Mouse (Mus musculus): ENCODE measurements around the gene Ywhah. TPM values are rescaled to one million over a fixed set of nuclear protein-coding genes. Genes with fewer than 3 reads are reported as not detected.

The Ywhah gene
- 63.3 and 78.6 TPM in 2 replicates for total RNA-seq (2012; rRNA removed)
- total RNA-seq (2014; rRNA removed): 188 and 190 TPM in 2 replicates
- 320 and 355 TPM in 2 replicates for polyA plus RNA-seq (2012; ENCODE audit: insufficient read length, low read depth)

DNA sequence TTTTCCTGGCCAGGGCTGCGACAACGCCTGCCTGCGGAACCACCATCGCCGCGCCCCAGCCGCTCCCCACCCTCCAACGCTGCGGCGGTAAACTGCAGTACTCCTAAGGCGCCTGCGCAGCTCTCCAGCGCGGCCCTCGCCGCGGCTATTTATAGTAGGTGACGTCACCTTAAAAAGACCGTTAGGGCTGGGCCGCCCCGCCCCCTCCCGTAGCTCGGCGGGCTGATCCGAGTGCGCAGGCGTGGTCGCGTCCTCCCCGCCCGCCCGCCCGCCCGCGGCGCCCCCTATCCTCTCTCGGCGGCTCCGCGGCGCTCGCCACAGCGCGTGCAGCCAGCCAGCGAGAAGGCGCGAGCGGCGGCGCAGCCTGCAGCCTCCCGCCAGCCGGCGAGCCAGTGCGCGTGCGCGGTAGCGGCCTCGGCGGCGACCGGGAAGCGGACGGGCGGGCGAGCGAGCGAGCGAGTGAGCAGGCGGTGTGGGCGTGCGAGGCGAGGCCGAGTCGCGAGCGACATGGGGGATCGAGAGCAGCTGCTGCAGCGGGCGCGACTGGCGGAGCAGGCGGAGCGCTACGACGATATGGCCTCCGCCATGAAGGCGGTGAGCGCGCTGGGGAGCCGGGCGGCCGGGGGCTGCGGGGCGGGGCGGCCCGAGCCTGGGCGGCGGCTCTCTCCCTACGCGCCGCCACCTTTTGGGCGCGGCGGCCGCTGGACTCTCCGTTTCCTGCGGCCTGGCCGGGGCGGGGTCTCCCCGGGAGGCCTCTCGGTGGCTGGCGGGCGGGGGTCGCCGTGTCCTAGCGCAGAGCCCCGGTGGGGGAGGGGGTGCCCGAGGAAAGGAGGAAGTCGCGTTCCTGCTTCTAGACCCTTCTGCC, at the start of gene Ywhah:
Ywhah (plus strand) TSS at position 256 of the 865 bp plus-strand sequence.
- Histone ChIP-seq H3K9me3 (replicated peaks; ENCODE audit: low read length) (no peaks in the 10 kb centered on the region), H3K4me3 (replicated peaks in 1 of 3; ENCODE audit: low read depth in 2 of 3, low read length in 2 of 3, poor library complexity in 1 of 3) (peak within 1 kb of the TSS; percentile 77 to 96 (median 78)), H3K27me3 (replicated peaks) (peaks cover 1% of the 10 kb centered on the region), H3K4me1 (ENCODE audit: control insufficient read depth in 1 of 2, insufficient read depth in 2 of 2) (peaks cover 3 to 41% of the 10 kb centered on the region in 2 experiments; a peak in 2 of 4 replicates), H3K36me3 (replicated peaks in 1 of 2; ENCODE audit: control insufficient read depth in 1 of 2, insufficient read depth in 1 of 2, low read length in 1 of 2) (peaks cover 5 to 23% of the 10 kb centered on the region in 2 experiments), H3K27ac (ENCODE audit: insufficient read depth, low read depth) (peak within 1 kb of the TSS; percentile 91), H3K9ac (ENCODE audit: insufficient read depth, low read depth) (peak within 1 kb of the TSS; percentile 99), H3K4me2 (ENCODE audit: insufficient read depth, low read depth, poor library complexity, severe bottlenecking) (peak within 1 kb of the TSS; percentile 95), H3K79me2 (replicated peaks; ENCODE audit: control insufficient read depth, extremely low read depth, insufficient read depth, poor library complexity, severe bottlenecking) (peaks cover 44% of the 10 kb centered on the region)
- DNase-seq (ENCODE audit: extremely low read depth): peak; percentile 97
- dilution Hi-C loops (cut with MboI; ENCODE audit: extremely low pct_ligation_motif_present, extremely low pct_unique_long_range_greater_than_20kb, low sequenced_read_pairs): no loop called here
- in situ Hi-C loops (cut with MboI; ENCODE audit: low pct_ligation_motif_present, low pct_unique_long_range_greater_than_20kb, low sequenced_read_pairs): no loop called here
- peak; percentile 49; the same call in 1 of the 2 replicates for TF ChIP-seq POLR2AphosphoS2 (IDR thresholded peaks at IDR 0.05; ENCODE audit: low read depth, low read length)
- no peak; the same call in 1 of the 2 replicates for TF ChIP-seq CHD1 (IDR thresholded peaks at IDR 0.05; ENCODE audit: low read depth, low read length)
- TF ChIP-seq NRF1 (IDR thresholded peaks at IDR 0.05; ENCODE audit: low read depth, low read length): peak; percentile 85
- peak; percentile 54 for TF ChIP-seq TCF12 (IDR thresholded peaks at IDR 0.05; ENCODE audit: low read depth, low read length)
- TF ChIP-seq TBP (conservative IDR thresholded peaks at IDR 0.05; ENCODE audit: low read depth, low read length): peak; percentile 74; the same call in 1 of the 2 replicates
- TF ChIP-seq HCFC1 (IDR thresholded peaks at IDR 0.05; ENCODE audit: low read depth, low read length): peak; percentile 34; the same call in 1 of the 2 replicates
- no peak for TF ChIP-seq USF1 (IDR thresholded peaks at IDR 0.05; ENCODE audit: low read depth, low read length)
- peak; percentile 27; the same call in 1 of the 2 replicates for TF ChIP-seq MAZ (IDR thresholded peaks at IDR 0.05; ENCODE audit: low read depth, low read length)
- TF ChIP-seq ZC3H11A (IDR thresholded peaks at IDR 0.05; ENCODE audit: low read depth, low read length): no peak
- TF ChIP-seq SIN3A (IDR thresholded peaks at IDR 0.05; ENCODE audit: low read length): peak; percentile 29
- no peak for TF ChIP-seq E2F4 (IDR thresholded peaks at IDR 0.05; ENCODE audit: insufficient replicate concordance, low read depth, low read length)
- TF ChIP-seq PAX5 (IDR thresholded peaks at IDR 0.05; ENCODE audit: low read length): no peak
- no peak for TF ChIP-seq KAT2A (IDR thresholded peaks at IDR 0.05; ENCODE audit: insufficient replicate concordance, low read length)
- no peak for TF ChIP-seq ZKSCAN1 (IDR thresholded peaks at IDR 0.05; ENCODE audit: borderline replicate concordance, low read depth, low read length)
- TF ChIP-seq JUN (IDR thresholded peaks at IDR 0.05; ENCODE audit: insufficient read depth, low read depth, low read length): peak; percentile 86
- TF ChIP-seq ZNF384 (IDR thresholded peaks at IDR 0.05; ENCODE audit: low read depth, low read length): no peak
- TF ChIP-seq BHLHE40 (IDR thresholded peaks at IDR 0.05; ENCODE audit: low read depth, low read length): no peak; the same call in 1 of the 2 replicates
- TF ChIP-seq MEF2A (IDR thresholded peaks at IDR 0.05; ENCODE audit: borderline replicate concordance, low read depth, low read length): peak; percentile 99
- TF ChIP-seq IRF4 (IDR thresholded peaks at IDR 0.05; ENCODE audit: low read depth, low read length): no peak; the same call in 1 of the 2 replicates
- no peak for TF ChIP-seq RCOR1 (conservative IDR thresholded peaks at IDR 0.05; ENCODE audit: low read depth, low read length)
- no peak for TF ChIP-seq GABPA (IDR thresholded peaks at IDR 0.05; ENCODE audit: insufficient replicate concordance, low read depth, low read length)
- TF ChIP-seq POLR2A (IDR thresholded peaks at IDR 0.05; ENCODE audit: low read depth, low read length): peak; percentile 90
- TF ChIP-seq SMC3 (IDR thresholded peaks at IDR 0.05; ENCODE audit: low read depth, low read length): no peak
- peak; percentile 60 for TF ChIP-seq ELF1 (IDR thresholded peaks at IDR 0.05; ENCODE audit: low read depth, low read length)
- TF ChIP-seq MXI1 (IDR thresholded peaks at IDR 0.05; ENCODE audit: low read depth, low read length): peak; percentile 58
- no peak for TF ChIP-seq CTCF (conservative IDR thresholded peaks at IDR 0.05 in 1 of 2, IDR thresholded peaks at IDR 0.05 in 1 of 2; ENCODE audit: low read depth in 2 of 2, low read length in 2 of 2)
- TF ChIP-seq UBTF (IDR thresholded peaks at IDR 0.05; ENCODE audit: low read depth, low read length): no peak; the same call in 1 of the 2 replicates
- no peak for TF ChIP-seq MAFK (IDR thresholded peaks at IDR 0.05; ENCODE audit: insufficient replicate concordance, low read length)
- no peak; the same call in 1 of the 2 replicates for TF ChIP-seq MAX (IDR thresholded peaks at IDR 0.05; ENCODE audit: low read length)
- TF ChIP-seq EP300 (IDR thresholded peaks at IDR 0.05; ENCODE audit: low read length): no peak
- TF ChIP-seq RAD21 (IDR thresholded peaks at IDR 0.05; ENCODE audit: low read depth, low read length): no peak
- TF ChIP-seq NELFE (IDR thresholded peaks at IDR 0.05; ENCODE audit: low read depth, low read length): peak; percentile 74
- TF ChIP-seq MYC (IDR thresholded peaks at IDR 0.05; ENCODE audit: low read depth, low read length): no peak
- TF ChIP-seq USF2 (conservative IDR thresholded peaks at IDR 0.05; ENCODE audit: low read depth, low read length): no peak
- TF ChIP-seq ZMIZ1 (IDR thresholded peaks at IDR 0.05; ENCODE audit: low read depth, low read length): peak; percentile 62
- 0 out of 2 replicates have a peak, but pooled peaks have one; percentile 31 for TF ChIP-seq ETS1 (conservative IDR thresholded peaks at IDR 0.05; ENCODE audit: low read depth, low read length)
- TF ChIP-seq JUND (conservative IDR thresholded peaks at IDR 0.05; ENCODE audit: low read depth, low read length): peak; percentile 65; the same call in 1 of the 2 replicates

All from CH12.LX (cell line).